Mouse (Mus musculus) midbrain, embryonic 14.5 days (tissue): ENCODE results near the gene Traf3ip3. TPM values are rescaled to one million over a fixed set of nuclear protein-coding genes. Genes with fewer than 3 reads are reported as not detected.

Source experiments
- ATAC-seq: fragments of 200-750 bp; cut with Nextera tagmentation; 2 replicates; pipeline ENCODE4 v1.8.0; 2017; ENCODE audit warnings: moderate number of reproducible peaks, moderate library complexity; ENCODE audit not compliant: low FRiP score, low TSS enrichment
- DNase-seq: peaks from one replicate; pipeline ENCODE4 v3.0.0-alpha.2; 2015
- H3K27ac ChIP-seq: fragments of 300-500 bp; sonication (generic); replicated peaks from 2 replicates; pipeline ENCODE4 v1.5.1; 2014; ENCODE audit warnings: mild to moderate bottlenecking, low read depth, low read length, moderate library complexity
- H3K27me3 ChIP-seq: fragments of 300-500 bp; sonication (generic); 2 replicates; pipeline ENCODE4 v1.6.1; 2014; ENCODE audit warnings: low read length, control low read depth, mixed read lengths; ENCODE audit not compliant: control insufficient read depth, insufficient read depth
- H3K36me3 ChIP-seq: fragments of 300-500 bp; sonication (generic); 2 replicates; pipeline ENCODE4 v1.6.1; 2014; ENCODE audit warnings: low read length, control low read depth; ENCODE audit not compliant: control insufficient read depth, insufficient read depth
- H3K4me1 ChIP-seq: fragments of 300-500 bp; sonication (generic); 2 replicates; pipeline ENCODE4 v1.6.1; 2014; ENCODE audit warnings: mild to moderate bottlenecking, antibody characterized with exemption, low read length, control low read depth; ENCODE audit not compliant: control insufficient read depth, insufficient read depth
- H3K4me2 ChIP-seq: fragments of 300-500 bp; sonication (generic); 2 replicates; pipeline ENCODE4 v1.6.1; 2014; ENCODE audit warnings: mild to moderate bottlenecking, low read length, moderate library complexity
- H3K4me3 ChIP-seq: fragments of 300-500 bp; sonication (generic); replicated peaks from 2 replicates; pipeline ENCODE4 v1.5.1; 2014; ENCODE audit warnings: low read depth, low read length
- H3K9ac ChIP-seq: fragments of 300-500 bp; sonication (generic); replicated peaks from 2 replicates; pipeline ENCODE4 v1.6.1; 2014; ENCODE audit warnings: mild to moderate bottlenecking, low read length, moderate library complexity
- H3K9me3 ChIP-seq: fragments of 300-500 bp; sonication (generic); 2 replicates; pipeline ENCODE4 v1.6.1; 2016; ENCODE audit warnings: low read length, control low read depth, mixed read lengths; ENCODE audit not compliant: control insufficient read depth
- WGBS: fragments of 180-500 bp; shearing (Covaris S2); extraction: QIAGEN DNeasy Blood & Tissue Kit; methylation state at CpG from one replicate; pipeline ENCODE4 v1.1.7; 2014; 5-methylcytosine and 5-hydroxymethylcytosine counted together
- polyA plus RNA-seq: library from polyadenylated mRNA; unstranded; fragments of >200 nt; fragmentation: Nextera tagmentation; extraction: Ambion mirVana; gene quantifications from 2 replicates; pipeline ENCODE4 v1.2.1, GENCODE M21; 2014

The Traf3ip3 gene
- polyA plus RNA-seq, 1 experiment from 2014 or later, result 1.4 TPM

DNA sequence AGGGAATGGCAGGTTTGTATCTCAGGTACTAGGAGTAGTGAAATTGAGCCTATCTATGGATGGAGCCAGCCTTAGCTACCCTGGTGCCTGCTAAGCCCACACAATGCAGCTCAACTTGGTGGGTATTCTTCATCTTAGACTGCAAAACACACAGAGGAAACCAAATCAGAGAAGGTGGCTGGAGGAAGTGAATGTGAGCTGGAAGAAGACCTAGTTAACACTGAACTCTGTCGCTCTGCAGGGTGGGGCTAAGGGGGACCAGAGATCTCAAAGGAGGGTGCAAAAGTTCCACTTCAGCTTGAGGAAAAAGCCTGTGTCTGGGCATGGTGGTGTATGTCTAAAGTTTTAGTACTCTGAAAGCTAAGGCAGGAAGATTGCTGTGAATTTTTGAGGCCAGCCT, 41.9 kb downstream of the Traf3ip3 start:
- Histone ChIP-seq H3K4me1 (no peaks in the 10 kb centered on the region), H3K9ac (no peak overlapping the region), H3K4me2 (no peak overlapping the region), H3K27ac (no peak overlapping the region), H3K27me3 (no peaks in the 10 kb centered on the region), H3K9me3 (no peaks in the 10 kb centered on the region), H3K36me3 (no peaks in the 10 kb centered on the region), H3K4me3 (no peak overlapping the region)
- 69% methylated on average over 1 of the region's 1 CpGs for WGBS
- ATAC-seq (no peak), DNase-seq (no peak)

DNA sequence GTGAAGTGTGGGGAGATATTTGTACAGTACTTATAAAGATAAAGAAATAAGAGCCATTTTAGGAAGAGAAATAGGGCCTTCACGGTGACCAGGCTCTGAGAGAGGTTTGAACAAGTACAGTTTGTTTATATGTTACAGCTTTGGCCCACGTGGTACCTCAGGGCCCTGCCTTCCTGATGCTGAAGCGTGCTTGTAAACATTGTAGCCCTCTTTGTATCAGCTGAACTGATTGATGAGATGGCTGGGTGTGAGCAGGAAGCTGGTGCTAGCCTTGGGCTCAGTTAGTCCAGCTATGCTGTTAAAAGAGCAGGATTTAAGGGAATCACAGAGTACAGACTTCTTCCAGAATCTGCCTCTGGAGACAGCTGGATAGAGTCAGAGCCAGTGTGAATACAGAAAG, 42.3 kb downstream of the Traf3ip3 start:
- Histone ChIP-seq H3K27ac (no peak overlapping the region), H3K4me3 (no peak overlapping the region), H3K36me3 (no peaks in the 10 kb centered on the region), H3K4me2 (no peak overlapping the region), H3K27me3 (peaks cover 4% of the 10 kb centered on the region; the same call in 1 of the 2 replicates), H3K9ac (no peak overlapping the region), H3K9me3 (no peaks in the 10 kb centered on the region), H3K4me1 (no peaks in the 10 kb centered on the region)
- ATAC-seq, result no peak
- WGBS, result 69% methylated on average over 3 of the region's 3 CpGs
- DNase-seq, result no peak

DNA sequence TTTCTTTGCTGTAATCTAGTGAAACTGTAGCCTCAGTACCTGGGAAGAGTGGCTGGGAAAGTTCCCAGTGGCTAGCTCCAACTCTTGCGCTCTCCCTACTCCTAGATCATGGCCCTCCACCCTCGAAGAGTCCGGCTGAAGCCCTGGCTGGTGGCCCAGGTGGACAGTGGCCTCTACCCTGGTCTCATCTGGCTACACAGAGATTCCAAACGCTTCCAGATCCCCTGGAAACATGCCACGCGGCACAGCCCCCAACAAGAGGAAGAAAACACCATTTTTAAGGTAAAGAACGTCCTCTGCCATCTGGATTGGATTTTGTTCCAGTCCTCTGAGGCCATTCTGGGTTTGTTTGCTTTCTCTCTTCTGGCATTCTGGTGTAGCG, 44.4 kb downstream of the Traf3ip3 start:
- no peak for ATAC-seq
- DNase-seq, result no peak
- Histone ChIP-seq H3K36me3 (no peaks in the 10 kb centered on the region), H3K27ac (no peak overlapping the region), H3K9ac (no peak overlapping the region), H3K4me3 (no peak overlapping the region), H3K27me3 (peaks cover 25% of the 10 kb centered on the region), H3K9me3 (no peaks in the 10 kb centered on the region), H3K4me2 (no peak overlapping the region), H3K4me1 (0 out of 2 replicates have a peak, but pooled peaks cover 7% of the 10 kb centered on the region)
- WGBS, result 80% methylated on average over 8 of the region's 8 CpGs

DNA sequence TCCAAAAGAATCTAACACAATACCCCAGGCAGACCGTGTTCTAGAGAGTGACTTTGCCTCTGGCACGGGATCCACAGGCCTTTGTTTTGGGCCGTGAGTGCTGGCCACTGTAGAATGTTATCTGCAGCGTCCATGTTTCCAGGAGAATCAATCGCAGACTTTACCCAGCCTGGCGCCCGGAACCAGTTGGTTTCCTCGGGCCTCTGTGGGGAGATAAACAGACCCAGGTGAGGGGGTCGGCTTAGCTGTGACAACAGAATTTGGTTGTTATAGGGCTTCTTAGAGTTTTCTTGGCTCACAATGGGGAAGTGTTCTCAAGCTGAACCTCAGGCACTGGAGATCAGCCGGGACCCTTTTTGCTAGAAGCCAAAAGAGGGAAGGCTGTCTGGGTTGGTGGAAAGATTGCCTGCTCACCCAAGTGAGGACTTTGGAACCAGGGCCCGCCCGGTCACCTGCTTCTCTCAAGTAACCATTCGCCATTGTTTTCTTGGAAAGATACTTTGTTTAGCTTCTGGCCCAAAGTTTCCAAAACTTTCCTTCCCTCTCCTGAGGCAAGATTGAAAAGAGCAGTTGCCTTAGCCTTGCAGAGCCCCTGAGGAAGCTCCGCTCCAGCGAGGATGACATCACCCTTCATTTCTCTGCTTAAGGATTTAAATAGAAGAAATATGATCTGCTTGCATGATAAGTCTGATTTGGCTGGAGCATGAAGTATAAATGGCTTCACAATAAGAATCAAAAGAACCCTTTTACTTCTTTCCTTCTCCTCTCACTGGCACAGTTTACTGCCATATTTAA, 45.0 kb downstream of the Traf3ip3 start:
- H3K4me2 ChIP-seq, result no peak overlapping the region
- 83% methylated on average over 15 of the region's 15 CpGs for WGBS
- peaks cover 27% of the 10 kb centered on the region for H3K27me3 ChIP-seq
- ATAC-seq (no peak), DNase-seq (no peak)
- no peaks in the 10 kb centered on the region for H3K9me3 ChIP-seq
- 0 out of 2 replicates have a peak, but pooled peaks cover 7% of the 10 kb centered on the region for H3K4me1 ChIP-seq
- no peak overlapping the region for H3K9ac ChIP-seq
- no peak overlapping the region for H3K4me3 ChIP-seq
- no peak overlapping the region for H3K27ac ChIP-seq
- H3K36me3 ChIP-seq, result no peaks in the 10 kb centered on the region

DNA sequence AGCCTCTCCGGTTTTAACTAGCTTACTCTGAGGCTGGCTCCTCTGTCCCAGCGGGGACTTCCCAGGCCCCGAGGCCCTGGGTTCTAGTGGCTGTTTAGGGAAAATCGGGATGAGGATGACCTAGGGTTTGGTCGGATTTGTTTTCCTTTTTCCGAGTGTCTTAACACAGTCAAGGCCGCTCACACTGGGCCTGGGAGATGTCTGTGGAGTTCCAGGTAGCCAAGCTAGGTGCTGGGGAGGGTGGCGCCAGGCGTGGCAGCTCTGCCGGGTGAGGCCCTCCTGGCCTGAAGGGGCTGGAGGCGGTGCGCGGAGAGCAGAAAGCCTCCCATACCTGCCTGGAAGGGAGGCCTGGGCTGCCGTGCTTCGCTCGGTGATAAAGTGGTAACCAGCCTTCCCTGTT, 47.9 kb downstream of the Traf3ip3 start:
- no peak for ATAC-seq
- no peak overlapping the region; the same call in 1 of the 2 replicates for H3K4me2 ChIP-seq
- DNase-seq, result no peak
- H3K27me3 ChIP-seq, result peaks cover 27% of the 10 kb centered on the region
- 22% methylated on average over 16 of the region's 16 CpGs for WGBS
- H3K4me3 ChIP-seq, result no peak overlapping the region
- H3K9ac ChIP-seq, result no peak overlapping the region
- 0 out of 2 replicates have a peak, but pooled peaks cover 7% of the 10 kb centered on the region for H3K4me1 ChIP-seq
- H3K27ac ChIP-seq, result no peak overlapping the region
- no peaks in the 10 kb centered on the region for H3K9me3 ChIP-seq
- no peaks in the 10 kb centered on the region for H3K36me3 ChIP-seq

DNA sequence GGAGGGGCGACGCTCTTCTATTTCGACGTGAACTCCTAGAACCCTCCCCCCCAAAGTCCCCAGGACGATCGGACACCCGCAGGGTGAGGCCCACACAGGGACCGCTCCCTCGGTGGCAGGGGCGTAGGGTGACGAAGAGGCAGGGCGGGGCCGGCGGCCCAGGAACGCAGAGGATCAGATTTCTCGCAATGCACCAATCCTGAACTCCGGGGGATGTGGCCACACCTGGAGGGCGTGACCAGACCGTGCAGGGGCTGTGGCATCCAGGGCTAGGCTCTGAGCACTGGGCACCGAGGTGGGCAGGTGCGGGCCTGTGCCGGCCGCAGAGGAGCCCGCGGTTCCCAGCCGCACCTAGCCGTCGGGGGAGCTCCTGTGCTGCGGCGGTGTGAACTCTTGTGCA, 48.6 kb downstream of the Traf3ip3 start, which contains the start of gene Irf6:
Gene Irf6, plus strand, starts transcription at position 240 of the 400 bp plus-strand sequence.
- Histone ChIP-seq H3K9ac (no peak within 1 kb of the TSS), H3K27ac (no peak within 1 kb of the TSS), H3K4me2 (peak within 1 kb of the TSS; percentile 36), H3K27me3 (peaks cover 27% of the 10 kb centered on the region), H3K4me3 (no peak within 1 kb of the TSS; the same call in 1 of the 2 replicates), H3K9me3 (no peaks in the 10 kb centered on the region), H3K36me3 (no peaks in the 10 kb centered on the region), H3K4me1 (0 out of 2 replicates have a peak, but pooled peaks cover 7% of the 10 kb centered on the region)
- ATAC-seq (no peak), DNase-seq (peak; percentile 8)
- 2% methylated on average over 30 of the region's 30 CpGs for WGBS

DNA sequence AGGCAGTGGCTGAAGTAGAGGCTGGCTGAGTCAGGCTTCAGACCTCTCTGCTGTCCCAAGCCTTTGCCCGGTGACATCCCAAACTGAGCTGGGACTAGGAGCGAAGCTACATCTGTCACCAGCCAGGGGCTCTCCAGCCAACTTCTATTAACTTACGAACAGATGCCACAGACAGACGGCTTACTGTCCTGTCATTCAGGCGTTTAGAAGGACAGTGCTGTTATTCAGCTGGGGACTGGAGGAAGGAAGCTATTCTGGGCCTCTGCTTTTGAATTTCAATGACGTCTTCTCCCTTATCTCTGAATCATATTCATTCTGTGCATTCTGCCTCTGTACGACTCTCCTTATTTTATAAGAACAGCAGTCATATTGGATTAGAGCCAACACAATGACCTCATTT, 50.4 kb downstream of the Traf3ip3 start:
- peak; percentile 5 for DNase-seq
- H3K9me3 ChIP-seq, result no peaks in the 10 kb centered on the region
- no peak overlapping the region for H3K27ac ChIP-seq
- no peak for ATAC-seq
- H3K4me3 ChIP-seq, result no peak overlapping the region
- peaks cover 27% of the 10 kb centered on the region for H3K27me3 ChIP-seq
- H3K9ac ChIP-seq, result no peak overlapping the region
- 39% methylated on average over 7 of the region's 7 CpGs for WGBS
- H3K4me2 ChIP-seq, result no peak overlapping the region
- H3K4me1 ChIP-seq, result 0 out of 2 replicates have a peak, but pooled peaks cover 7% of the 10 kb centered on the region
- no peaks in the 10 kb centered on the region for H3K36me3 ChIP-seq

DNA sequence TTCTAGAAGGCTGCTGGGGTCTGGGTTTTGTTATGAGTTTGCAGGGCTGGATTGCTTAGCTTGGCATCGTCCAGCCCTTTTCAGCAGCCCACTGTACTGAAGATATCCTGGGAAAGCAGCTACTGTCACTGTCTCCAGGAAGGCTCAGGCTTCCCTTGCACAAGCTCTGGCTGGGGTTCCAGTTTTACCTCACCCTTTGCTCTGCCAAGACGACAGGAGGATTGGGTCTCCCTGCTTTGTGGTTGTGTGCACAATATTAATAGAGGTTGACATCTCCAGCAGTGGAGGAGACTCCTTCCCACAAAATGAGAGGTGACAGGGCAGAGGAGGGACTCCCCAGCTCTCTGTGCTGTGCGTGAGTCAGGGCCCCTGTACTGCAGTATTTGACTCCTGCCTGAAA, 52.3 kb downstream of the Traf3ip3 start:
- WGBS, result 71% methylated on average over 3 of the region's 3 CpGs
- H3K9me3 ChIP-seq, result no peaks in the 10 kb centered on the region
- H3K36me3 ChIP-seq, result no peaks in the 10 kb centered on the region
- no peak overlapping the region for H3K27ac ChIP-seq
- 0 out of 2 replicates have a peak, but pooled peaks cover 7% of the 10 kb centered on the region for H3K4me1 ChIP-seq
- ATAC-seq (no peak), DNase-seq (no peak)
- no peak overlapping the region for H3K4me3 ChIP-seq
- H3K4me2 ChIP-seq, result no peak overlapping the region
- no peak overlapping the region for H3K9ac ChIP-seq
- H3K27me3 ChIP-seq, result peaks cover 23% of the 10 kb centered on the region

DNA sequence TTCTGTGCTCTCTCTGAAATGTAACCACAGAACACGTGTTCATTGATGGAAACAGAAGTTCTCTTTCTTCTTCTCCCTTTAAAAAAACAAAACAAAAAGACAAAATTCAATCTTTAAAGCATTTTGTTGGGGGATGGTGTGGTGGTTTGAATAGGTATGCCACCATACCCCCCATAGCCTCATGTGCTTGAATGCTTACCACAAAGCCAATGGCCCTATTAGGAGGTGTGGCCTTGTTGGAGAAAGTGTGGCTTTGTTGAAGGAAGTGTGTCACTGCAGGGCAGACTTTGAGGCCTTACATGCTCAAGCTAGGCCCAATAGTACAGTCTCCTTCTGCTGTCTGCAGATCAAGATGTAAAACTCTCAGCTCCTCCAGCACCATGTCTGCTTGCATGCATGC, 55.1 kb downstream of the Traf3ip3 start:
- H3K4me1 ChIP-seq, result no peaks in the 10 kb centered on the region
- H3K4me2 ChIP-seq, result no peak overlapping the region
- H3K9me3 ChIP-seq, result no peaks in the 10 kb centered on the region
- no peak for ATAC-seq
- no peak overlapping the region for H3K27ac ChIP-seq
- DNase-seq, result no peak
- no peak overlapping the region for H3K9ac ChIP-seq
- no peak overlapping the region for H3K4me3 ChIP-seq
- H3K27me3 ChIP-seq, result no peaks in the 10 kb centered on the region
- no peaks in the 10 kb centered on the region for H3K36me3 ChIP-seq
- WGBS, result 77% methylated on average over 1 of the region's 1 CpGs
